Mouse (Mus musculus) gastrocnemius, adult 2 months (tissue): ENCODE measurements around the gene BC030500. TPM values are rescaled to one million over a fixed set of nuclear protein-coding genes. Genes with fewer than 3 reads are reported as not detected.
A peak's percentile ranks its signal among the peaks of the same experiment; 100 is the strongest.

Source experiments
- DNase-seq: peaks from one replicate; pipeline ENCODE4 v3.0.0; 2022
- H3K27ac ChIP-seq: fragments of 200-600 bp; 2 replicates; pipeline ENCODE4 v1.8.1; 2022; ENCODE audit warnings: mild to moderate bottlenecking
- H3K4me3 ChIP-seq: fragments of 200-600 bp; 2 replicates; pipeline ENCODE4 v1.8.1; 2022; ENCODE audit warnings: mild to moderate bottlenecking, moderate library complexity
- CTCF ChIP-seq: fragments of 200-600 bp; IDR thresholded peaks from 2 replicates; pipeline ENCODE4 v1.8.1; 2022; ENCODE audit warnings: antibody characterized with exemption, mild to moderate bottlenecking, moderate library complexity
- intact Hi-C: fragments of 180-260 bp; cut with DNase I; formaldehyde crosslinking; loops from one replicate; pipeline ENCODE4 v1.15.1; 2025
- long read RNA-seq, 2 experiments: library from polyadenylated mRNA; stranded (forward); transcript quantifications; one replicate each; pipeline ENCODE4 v2.0.0; 2021
- total RNA-seq, 2 experiments: library from RNA; stranded (reverse); gene quantifications; 2 replicates each; pipeline ENCODE4 v1.2.3; 2021

BC030500 gene
- total RNA-seq: not detected
- long read RNA-seq, experiment 1: 0 reads
- long read RNA-seq, experiment 2: 0 reads

DNA sequence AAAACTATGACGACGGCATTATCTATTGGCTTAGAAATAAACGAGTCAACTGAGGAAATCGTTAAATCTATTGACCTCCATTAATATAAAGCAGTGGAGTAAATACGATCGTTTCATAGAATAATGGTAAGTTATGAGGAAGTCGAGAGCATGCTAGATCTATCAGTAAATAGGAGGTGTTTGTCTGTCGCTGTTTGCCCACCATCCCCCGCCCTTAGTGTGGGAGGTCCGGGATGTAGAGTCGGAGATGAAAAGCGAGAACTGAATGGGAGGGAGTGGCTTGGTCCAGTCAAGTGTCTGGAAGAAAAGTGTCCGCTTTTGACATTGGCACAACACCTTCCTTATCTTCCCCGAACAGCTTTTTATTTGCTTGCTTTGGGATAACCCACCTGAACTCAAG lies at the start of gene BC030500:
BC030500 (plus strand) TSS at position 79 of the 400 bp plus-strand sequence.
- H3K4me3 ChIP-seq: peak within 1 kb of the TSS; percentile 63
- intact Hi-C loops: no loop called here
- no peak within 1 kb of the TSS for H3K27ac ChIP-seq
- DNase-seq: no peak
- no peak for TF ChIP-seq CTCF

DNA sequence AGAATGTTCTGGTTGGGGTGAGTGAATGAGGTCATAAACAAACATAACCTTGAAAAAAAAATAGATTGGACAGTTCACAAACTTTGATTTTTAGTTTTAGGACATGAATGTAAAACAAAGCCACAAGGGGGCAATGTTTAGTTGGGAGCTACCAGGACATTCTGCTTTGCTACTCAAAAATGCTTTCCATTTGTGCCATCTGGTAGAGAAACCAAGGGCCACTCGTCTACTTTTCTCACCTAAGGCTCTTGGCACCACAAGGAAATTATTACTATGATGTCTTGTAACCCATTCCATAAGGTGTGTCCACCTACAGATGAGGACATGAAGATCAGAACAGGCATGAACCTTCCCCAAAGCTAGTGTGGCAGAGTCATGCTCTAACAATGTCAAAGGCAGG lies 25.1 kb upstream of the BC030500 start:
- Histone ChIP-seq H3K4me3 (no peak overlapping the region), H3K27ac (no peak overlapping the region)
- intact Hi-C loops: loop anchor here (10.0 kb wide), 1 partner anchor 1578 kb away; no protein-coding TSS in a partner anchor
- peak; percentile 15; the same call in 1 of the 2 replicates for TF ChIP-seq CTCF
- DNase-seq: no peak

DNA sequence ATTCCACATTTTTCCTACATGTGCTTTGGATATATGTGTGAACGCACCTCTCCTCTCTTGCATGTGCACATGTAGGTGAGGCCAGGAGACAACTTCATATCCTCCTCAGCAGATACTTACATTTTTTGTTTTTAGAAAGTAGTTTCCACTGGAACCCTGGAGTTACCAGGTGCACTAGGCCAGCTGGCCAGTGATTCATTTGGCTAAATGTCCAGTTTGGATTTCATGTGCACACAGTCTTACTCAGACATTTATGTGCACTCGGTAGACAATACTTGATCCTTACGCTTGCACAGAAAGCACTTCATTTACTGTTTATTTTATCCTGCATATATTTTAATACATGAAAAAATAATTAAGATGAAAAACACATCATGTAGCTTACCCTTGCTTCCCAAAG lies 21.0 kb upstream of the BC030500 start:
- no peak overlapping the region for H3K27ac ChIP-seq
- no peak for TF ChIP-seq CTCF
- no peak for DNase-seq
- intact Hi-C loops: no loop called here
- H3K4me3 ChIP-seq: no peak overlapping the region

DNA sequence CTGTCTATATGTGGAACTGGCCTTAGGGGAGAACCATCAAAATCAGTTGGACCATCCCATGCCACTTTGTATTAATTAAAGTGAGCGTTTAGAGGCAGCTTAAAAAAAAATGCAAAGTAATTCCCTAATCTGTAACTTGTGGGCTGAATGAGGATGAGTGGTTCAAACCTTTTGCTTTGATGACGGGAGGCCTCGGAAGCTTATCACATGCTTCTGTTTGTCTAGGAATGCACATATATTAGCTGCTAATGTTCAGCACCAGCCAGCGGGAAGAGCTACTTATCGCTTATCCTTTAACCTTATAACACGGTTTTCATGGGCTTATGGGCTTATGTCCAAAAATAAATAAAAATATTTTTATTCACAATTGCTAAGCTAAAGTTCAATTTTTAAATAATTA lies 15.6 kb upstream of the BC030500 start:
- no peak overlapping the region for H3K27ac ChIP-seq
- H3K4me3 ChIP-seq: no peak overlapping the region
- DNase-seq: no peak
- no peak for TF ChIP-seq CTCF
- intact Hi-C loops: no loop called here

DNA sequence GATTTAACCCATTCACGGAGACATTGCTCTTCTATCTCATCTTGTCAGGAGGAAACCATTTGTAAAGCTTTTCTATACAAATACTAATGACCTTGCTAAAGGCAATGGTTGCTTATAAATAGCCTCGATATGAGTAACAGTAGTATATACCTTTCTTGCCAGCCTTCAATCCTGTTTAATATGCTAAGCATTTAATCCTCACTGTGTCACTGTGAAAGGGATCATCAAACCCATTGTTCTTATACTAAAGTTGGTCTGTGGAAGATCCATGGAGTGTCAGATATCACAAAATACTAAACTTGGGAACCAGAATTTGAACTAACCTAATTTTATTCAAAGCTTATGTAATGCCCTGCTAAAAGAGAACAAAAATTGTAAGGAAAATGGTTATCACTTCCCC lies 7.1 kb upstream of the BC030500 start:
- no peak for TF ChIP-seq CTCF
- no peak for DNase-seq
- Histone ChIP-seq H3K27ac (no peak overlapping the region), H3K4me3 (no peak overlapping the region)
- intact Hi-C loops: no loop called here

DNA sequence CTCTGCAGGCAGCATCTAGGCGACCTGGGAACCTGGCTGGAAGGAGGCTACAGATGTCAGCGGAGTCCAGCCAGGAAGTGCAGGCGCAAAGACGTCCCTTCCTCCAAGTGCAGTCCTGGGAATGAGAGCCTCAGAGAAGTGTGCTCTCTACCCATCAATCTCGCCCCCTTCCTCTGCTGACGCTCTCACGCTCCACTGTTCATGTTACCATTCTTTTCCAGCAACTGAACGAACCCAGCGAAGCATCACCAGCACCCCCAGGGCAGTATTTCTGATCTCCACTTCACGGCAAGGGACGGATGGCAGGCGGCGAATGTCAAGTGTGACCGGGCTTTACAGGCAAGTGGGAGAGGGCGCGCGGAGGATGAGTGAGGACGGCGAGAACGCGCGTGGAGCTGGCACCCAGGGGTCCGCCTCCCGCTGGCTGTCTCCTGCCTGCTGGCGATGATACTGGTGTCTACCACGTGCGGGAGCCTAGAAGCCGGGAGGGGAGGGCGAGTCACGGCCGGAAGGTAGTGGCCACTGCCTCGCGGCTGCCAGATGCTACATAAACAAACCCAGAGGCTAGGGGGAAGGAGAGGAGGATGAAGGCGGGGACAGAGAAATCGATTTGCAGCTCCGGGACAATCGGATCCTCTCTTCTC lies 763 bp downstream of the BC030500 start, which contains the start of gene Galntl6:
Galntl6 (minus strand) TSS at position 445 of the 644 bp plus-strand sequence.
- Histone ChIP-seq H3K4me3 (peak within 1 kb of the TSS; percentile 63), H3K27ac (no peak within 1 kb of the TSS)
- DNase-seq: peak; percentile 14
- intact Hi-C loops: no loop called here
- TF ChIP-seq CTCF: no peak

DNA sequence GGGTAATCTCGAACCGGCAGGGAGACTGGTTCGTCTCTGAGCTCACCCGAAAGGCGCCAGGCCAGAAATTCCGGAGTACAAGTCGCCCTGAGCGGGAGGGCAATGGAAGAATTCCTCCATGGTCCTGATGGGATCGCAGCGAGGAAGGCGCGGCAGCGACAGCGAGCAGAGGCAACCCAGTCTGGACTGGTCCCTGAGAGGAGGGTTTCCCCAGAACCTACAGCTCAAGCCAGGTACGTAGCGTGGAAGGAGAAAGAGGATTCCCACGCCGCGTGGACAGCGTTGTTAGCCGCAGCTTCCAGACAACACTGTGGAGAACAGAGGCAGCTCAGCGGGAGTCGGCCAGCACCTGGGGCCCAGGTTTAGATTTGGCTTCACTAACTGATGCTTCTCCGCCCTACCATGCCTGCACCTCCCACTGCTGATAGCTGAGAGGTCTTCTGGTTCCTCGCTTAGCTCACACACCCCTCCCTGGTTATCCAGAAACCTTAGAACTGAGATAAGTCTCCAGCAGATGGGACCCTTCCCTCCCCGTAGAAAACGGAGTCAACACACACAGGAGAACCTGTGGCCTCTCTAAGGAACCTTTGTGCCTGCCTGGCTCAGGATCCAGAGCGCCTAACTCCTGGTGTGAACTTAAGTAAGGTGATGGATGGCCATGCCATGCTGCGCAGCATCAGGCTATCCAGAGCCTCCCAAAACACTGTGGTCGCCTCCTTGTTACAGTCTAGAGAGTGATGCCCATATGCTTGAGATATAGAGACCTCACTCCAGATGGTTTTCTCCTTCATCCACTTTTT lies 1.5 kb downstream of the BC030500 start:
- intact Hi-C loops: no loop called here
- no peak overlapping the region for H3K27ac ChIP-seq
- no peak for TF ChIP-seq CTCF
- DNase-seq: no peak
- peak overlapping the region; percentile 63 for H3K4me3 ChIP-seq

DNA sequence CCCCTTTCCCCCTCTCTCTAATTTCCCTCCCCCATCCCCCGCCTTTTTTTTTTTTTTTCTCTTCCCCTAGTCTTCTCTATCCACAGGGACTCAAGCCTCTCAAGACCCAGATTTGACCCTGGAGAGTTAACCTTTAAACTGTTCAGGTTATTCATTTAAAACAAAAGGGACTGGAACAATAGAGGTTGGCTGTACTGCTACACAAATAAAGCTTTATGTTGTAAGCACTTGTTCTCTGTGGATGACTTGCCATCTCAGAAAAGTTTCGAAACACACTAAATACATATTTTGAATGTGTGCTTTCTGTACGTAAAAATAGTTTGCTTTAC lies 2.0 kb downstream of the BC030500 start:
- no peak for DNase-seq
- no peak for TF ChIP-seq CTCF
- H3K27ac ChIP-seq: no peak overlapping the region
- intact Hi-C loops: no loop called here
- H3K4me3 ChIP-seq: no peak overlapping the region

DNA sequence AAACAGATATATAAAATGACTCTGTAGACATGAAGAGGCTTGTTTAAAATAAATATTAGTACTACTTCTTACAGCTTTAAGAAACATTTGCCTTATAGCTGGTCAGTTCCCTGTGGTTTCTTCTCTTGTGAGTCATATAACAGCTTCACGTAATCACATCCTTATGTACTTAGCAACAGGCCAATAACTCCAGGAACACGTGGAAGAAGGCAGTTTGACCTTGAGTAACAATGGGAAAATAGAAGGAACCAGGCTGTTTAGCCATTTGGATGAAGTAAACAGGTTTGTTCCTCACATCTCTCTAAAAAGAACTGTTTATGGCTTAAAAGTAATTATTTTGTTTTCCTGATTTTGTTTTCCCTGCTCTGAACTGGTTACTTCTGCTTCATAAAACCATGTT lies 3.6 kb downstream of the BC030500 start:
- intact Hi-C loops: no loop called here
- no peak for DNase-seq
- no peak for TF ChIP-seq CTCF
- H3K27ac ChIP-seq: no peak overlapping the region
- no peak overlapping the region for H3K4me3 ChIP-seq

DNA sequence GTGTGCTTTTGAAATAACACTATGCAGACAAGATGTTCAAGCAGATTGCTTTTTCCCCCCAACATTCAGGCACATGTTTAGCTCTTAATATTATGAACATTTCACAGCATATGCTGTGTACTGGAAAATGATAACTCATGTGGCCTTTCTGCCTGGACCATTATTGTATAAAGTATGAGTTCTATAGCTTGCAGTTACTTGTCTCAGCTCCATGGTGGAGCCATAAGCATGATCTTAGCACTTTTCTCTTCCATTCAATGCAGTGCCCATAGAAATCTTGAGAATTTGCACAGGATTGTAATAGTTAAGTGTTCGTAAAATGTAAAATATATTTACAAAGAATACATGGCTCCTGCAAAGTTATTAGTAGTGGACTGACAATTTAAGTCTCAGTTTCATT lies 19.5 kb downstream of the BC030500 start:
- DNase-seq: no peak
- Histone ChIP-seq H3K4me3 (no peak overlapping the region), H3K27ac (no peak overlapping the region)
- TF ChIP-seq CTCF: no peak
- intact Hi-C loops: no loop called here

DNA sequence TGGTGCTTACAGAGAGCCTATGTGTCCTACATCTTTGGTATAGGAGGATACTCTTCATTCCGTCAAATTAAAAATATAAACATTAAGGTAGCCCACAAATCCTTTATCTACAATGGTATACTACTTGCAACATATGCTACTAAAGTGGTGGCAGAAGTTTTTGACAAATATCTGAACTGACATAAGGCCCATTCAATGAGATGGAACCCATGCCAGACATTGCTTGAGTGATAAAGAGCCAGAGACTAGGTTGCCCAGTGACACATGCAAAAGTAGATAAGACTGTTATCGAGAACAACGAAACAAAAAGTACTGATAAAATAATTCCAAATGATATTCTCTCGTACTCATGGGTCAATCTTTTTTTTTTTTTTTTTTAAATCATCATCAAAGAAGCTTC lies 32.2 kb downstream of the BC030500 start:
- Histone ChIP-seq H3K27ac (no peak overlapping the region), H3K4me3 (no peak overlapping the region)
- no peak for TF ChIP-seq CTCF
- DNase-seq: no peak
- intact Hi-C loops: no loop called here

DNA sequence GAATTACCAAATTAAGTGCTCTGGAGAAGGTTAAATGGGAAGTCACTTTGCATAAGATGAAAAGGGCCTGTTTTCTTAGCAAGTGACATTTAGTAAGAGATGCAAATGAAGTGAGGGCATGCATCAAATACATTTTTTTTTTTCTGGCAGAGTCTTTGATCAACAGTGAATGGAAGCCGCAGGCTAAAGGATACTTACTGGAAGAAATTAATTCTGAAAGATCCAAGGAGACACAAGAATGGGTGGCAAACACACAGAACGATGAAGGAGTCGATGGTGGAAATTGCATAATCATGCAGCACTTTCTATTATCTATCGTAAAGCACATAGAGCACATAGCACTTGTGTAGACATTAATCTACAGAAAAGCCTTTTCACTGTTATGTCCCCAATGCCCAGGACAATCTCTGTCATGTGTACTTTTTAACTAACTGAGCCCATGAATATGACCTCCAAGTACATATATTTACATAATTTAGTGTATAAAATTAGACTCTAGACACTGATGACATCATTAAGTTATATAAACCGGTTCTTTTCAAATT lies 45.7 kb downstream of the BC030500 start:
- no peak overlapping the region for H3K27ac ChIP-seq
- no peak for TF ChIP-seq CTCF

More for the DNA sequence above, 45.7 kb downstream of the BC030500 start:
- no peak overlapping the region for H3K4me3 ChIP-seq
- intact Hi-C loops: no loop called here
- DNase-seq: no peak

Other genes starting within 250 kb of the BC030500 start
- gene Galntl6, start 885 bp downstream of the BC030500 start, total RNA-seq: not detected